Mouse (Mus musculus): ENCODE measurements around the gene Aifm1. TPM values are rescaled to one million over a fixed set of nuclear protein-coding genes. Genes with fewer than 3 reads are reported as not detected.
"Not testable (repeated sequence)": the region's sequence is repeated elsewhere in the genome, so short reads cannot be mapped to it uniquely, and the experiment has no call there.

The Aifm1 gene
- polyA plus RNA-seq, 1 experiment: 16.2 TPM

DNA sequence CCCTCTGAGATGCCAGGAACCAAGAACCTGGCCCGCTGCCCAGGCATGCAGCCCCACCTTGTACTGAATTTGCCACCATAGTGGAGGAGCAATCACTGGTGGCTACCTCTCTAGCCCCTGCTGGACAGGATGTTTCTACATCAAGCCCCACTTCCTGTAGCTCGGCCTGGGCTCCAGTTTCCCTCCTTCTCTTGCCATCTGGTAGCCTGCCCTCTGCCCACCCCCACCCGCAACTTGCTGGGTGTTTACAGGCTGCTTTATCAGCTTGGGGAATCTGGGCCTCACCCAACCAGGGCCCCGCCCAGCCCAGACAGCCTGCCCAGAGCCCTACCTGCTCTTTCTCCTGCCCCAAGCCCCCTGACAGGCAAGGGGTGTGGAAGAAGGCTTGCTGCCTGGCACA is 74.3 kb downstream of the Aifm1 start:
- no peak for TF ChIP-seq CTCF (IDR thresholded peaks at IDR 0.05; ENCODE audit: control insufficient read depth, insufficient read depth, low read length)
- TF ChIP-seq POLR2A (IDR thresholded peaks at IDR 0.05; ENCODE audit: borderline replicate concordance, control insufficient read depth, low read depth, low read length): no peak
- Histone ChIP-seq H3K4me1 (ENCODE audit: control insufficient read depth, insufficient read depth, low read length) (peaks cover 18% of the 10 kb centered on the region), H3K4me3 (replicated peaks; ENCODE audit: control insufficient read depth, low read depth, low read length) (no peak overlapping the region), H3K27ac (ENCODE audit: control insufficient read depth, insufficient read depth, low read depth, low read length, poor library complexity) (peak overlapping the region; percentile 76)
- WGBS: 27% methylated on average over 4 of the region's 4 CpGs

DNA sequence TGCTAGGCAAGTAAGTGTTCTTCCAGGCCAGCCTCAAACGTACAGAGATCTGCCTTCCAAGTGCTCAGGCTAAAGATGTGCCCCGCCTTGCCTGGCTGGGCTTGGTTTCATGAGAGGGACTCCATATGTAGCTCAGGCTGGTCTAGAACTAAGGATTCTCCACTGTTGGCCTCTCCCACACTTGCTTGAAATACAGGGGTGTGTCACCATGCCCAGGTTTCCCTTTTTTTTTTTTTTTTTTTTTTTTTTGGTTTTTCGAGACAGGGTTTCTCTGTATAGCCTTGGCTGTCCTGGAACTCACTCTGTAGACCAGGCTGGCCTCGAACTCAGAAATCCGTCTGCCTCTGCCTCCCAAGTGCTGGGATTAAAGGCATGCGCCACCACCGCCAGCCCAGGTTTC is 77.3 kb downstream of the Aifm1 start:
- H3K4me3 ChIP-seq (replicated peaks; ENCODE audit: control insufficient read depth, low read depth, low read length): not testable (repeated sequence)
- Histone ChIP-seq H3K27ac (ENCODE audit: control insufficient read depth, insufficient read depth, low read depth, low read length, poor library complexity) (peak overlapping the region; percentile 59), H3K4me1 (ENCODE audit: control insufficient read depth, insufficient read depth, low read length) (peaks cover 15% of the 10 kb centered on the region)
- WGBS: 54% methylated on average over 7 of the region's 7 CpGs

DNA sequence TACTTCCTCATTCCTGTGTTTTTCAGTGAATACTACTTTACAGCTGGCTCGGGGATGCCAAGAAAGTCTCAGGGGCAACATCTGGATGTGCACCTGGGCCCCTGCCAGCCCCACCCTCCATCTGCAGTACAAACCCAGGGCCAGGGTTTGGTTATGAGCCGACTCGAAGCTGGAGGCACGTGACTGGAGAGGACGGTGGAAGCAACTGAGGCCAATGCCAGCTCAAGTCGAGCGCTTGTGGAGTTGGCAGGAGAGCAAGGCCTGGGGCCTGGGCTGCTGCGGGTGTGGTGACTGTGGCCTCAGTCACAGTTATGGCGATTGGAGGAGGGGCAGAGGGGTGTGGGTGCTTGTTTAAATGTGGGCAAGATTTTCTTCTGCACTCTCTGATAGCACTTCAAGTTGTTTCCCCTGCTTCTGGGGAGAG is 77.9 kb downstream of the Aifm1 start:
- no peak for TF ChIP-seq CTCF (IDR thresholded peaks at IDR 0.05; ENCODE audit: control insufficient read depth, insufficient read depth, low read length)
- TF ChIP-seq POLR2A (IDR thresholded peaks at IDR 0.05; ENCODE audit: borderline replicate concordance, control insufficient read depth, low read depth, low read length): no peak
- H3K4me3 ChIP-seq (replicated peaks; ENCODE audit: control insufficient read depth, low read depth, low read length): no peak overlapping the region
- H3K4me1 ChIP-seq (ENCODE audit: control insufficient read depth, insufficient read depth, low read length): peaks cover 15% of the 10 kb centered on the region
- peak overlapping the region; percentile 59 for H3K27ac ChIP-seq (ENCODE audit: control insufficient read depth, insufficient read depth, low read depth, low read length, poor library complexity)
- WGBS: 27% methylated on average over 9 of the region's 9 CpGs

DNA sequence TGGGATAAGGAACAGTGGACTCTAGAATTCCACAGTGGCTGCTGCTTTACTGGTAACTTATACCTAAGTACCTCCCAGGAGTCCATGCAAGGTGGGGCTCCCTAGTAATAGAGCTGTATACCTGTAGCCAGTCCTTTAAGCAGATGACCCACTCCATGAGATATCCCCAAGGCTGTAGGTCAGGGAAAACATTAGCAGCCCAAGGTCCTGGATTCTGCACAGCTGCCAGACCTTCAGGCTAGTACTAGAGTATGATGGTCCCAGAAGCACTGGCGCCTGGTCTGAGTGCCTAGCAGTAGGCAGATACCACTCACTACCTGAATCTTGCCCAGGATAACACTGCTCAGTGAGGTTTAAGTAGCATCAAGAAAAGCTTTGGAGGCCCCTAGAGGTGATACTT is 79.1 kb downstream of the Aifm1 start:
- H3K27ac ChIP-seq (ENCODE audit: control insufficient read depth, insufficient read depth, low read depth, low read length, poor library complexity): no peak overlapping the region
- 88% methylated on average over 1 of the region's 1 CpGs for WGBS
- TF ChIP-seq POLR2A (IDR thresholded peaks at IDR 0.05; ENCODE audit: borderline replicate concordance, control insufficient read depth, low read depth, low read length): no peak
- no peak for TF ChIP-seq CTCF (IDR thresholded peaks at IDR 0.05; ENCODE audit: control insufficient read depth, insufficient read depth, low read length)
- peaks cover 13% of the 10 kb centered on the region for H3K4me1 ChIP-seq (ENCODE audit: control insufficient read depth, insufficient read depth, low read length)
- no peak overlapping the region for H3K4me3 ChIP-seq (replicated peaks; ENCODE audit: control insufficient read depth, low read depth, low read length)

DNA sequence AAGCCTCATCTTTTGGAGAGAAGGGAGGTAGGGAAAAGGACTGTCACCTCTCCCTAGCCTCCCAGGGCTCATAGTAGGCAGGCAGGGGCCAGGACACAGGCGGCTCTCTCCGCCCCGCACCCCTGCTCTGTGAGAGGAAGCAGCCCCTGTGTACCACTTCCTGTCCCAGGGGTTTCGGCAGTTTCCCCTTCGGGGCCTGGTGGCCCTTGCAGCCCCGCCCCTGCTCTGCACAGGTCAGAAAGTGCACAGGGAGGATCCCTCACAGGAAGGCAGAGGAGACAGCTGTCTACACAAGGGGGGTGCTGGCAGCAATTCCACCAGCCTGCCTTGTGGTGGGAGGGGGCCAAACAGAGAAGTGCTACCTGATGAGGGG is 79.8 kb downstream of the Aifm1 start:
- H3K27ac ChIP-seq (ENCODE audit: control insufficient read depth, insufficient read depth, low read depth, low read length, poor library complexity): peak overlapping the region; percentile 88
- WGBS: 8% methylated on average over 6 of the region's 6 CpGs
- H3K4me1 ChIP-seq (ENCODE audit: control insufficient read depth, insufficient read depth, low read length): peaks cover 10% of the 10 kb centered on the region
- peak overlapping the region; percentile 82 for H3K4me3 ChIP-seq (replicated peaks; ENCODE audit: control insufficient read depth, low read depth, low read length)
- TF ChIP-seq POLR2A (IDR thresholded peaks at IDR 0.05; ENCODE audit: borderline replicate concordance, control insufficient read depth, low read depth, low read length) (no peak), CTCF (IDR thresholded peaks at IDR 0.05; ENCODE audit: control insufficient read depth, insufficient read depth, low read length) (no peak)

DNA sequence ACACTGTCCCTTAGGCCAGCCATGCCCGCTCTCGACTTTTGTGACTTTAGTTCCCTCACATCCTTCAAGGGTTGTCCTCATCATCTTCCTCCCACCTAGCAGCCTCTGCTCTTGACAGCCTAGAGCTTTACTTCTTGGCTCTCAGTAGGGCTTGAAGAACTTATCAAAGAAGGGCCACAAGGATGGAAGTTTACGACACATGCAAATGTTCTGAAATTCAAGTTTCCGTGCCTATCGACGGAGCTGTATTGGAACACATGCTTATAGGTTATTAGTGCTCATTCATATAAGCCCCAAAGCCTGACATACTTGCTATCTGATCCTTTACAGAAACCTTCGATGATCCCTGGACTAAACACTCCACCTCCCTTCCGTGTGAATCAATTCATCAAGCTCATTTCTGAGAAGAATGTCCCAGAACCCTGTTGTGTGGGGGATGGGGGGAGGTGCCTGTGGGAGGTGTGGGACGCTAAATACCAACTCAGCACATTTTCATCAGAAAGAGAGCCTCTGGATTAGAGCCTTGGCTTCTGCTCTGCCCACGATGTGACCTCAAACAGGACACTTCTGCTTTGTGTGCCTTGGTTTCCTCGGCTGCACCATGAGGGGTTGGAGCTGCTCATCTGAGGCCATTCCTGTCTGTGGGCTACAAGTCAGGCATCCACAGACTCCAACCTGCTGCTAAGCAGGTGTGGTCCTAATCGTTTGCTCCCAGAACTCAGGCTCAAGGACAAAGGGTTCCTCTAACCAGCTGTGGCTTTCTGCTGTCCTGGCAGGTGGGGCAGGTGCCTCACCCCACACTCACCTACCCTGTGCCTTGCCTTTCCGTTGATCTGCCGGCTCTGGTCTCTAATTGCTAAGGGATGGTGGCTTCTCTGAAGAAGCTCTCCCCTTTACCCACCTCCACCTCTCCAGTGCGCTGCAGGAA is 80.5 kb downstream of the Aifm1 start:
- peak overlapping the region; percentile 88 for H3K27ac ChIP-seq (ENCODE audit: control insufficient read depth, insufficient read depth, low read depth, low read length, poor library complexity)
- H3K4me1 ChIP-seq (ENCODE audit: control insufficient read depth, insufficient read depth, low read length): peaks cover 11% of the 10 kb centered on the region
- peak overlapping the region; percentile 82 for H3K4me3 ChIP-seq (replicated peaks; ENCODE audit: control insufficient read depth, low read depth, low read length)
- WGBS: 21% methylated on average over 15 of the region's 15 CpGs
- TF ChIP-seq CTCF (IDR thresholded peaks at IDR 0.05; ENCODE audit: control insufficient read depth, insufficient read depth, low read length): no peak
- no peak for TF ChIP-seq POLR2A (IDR thresholded peaks at IDR 0.05; ENCODE audit: borderline replicate concordance, control insufficient read depth, low read depth, low read length)

DNA sequence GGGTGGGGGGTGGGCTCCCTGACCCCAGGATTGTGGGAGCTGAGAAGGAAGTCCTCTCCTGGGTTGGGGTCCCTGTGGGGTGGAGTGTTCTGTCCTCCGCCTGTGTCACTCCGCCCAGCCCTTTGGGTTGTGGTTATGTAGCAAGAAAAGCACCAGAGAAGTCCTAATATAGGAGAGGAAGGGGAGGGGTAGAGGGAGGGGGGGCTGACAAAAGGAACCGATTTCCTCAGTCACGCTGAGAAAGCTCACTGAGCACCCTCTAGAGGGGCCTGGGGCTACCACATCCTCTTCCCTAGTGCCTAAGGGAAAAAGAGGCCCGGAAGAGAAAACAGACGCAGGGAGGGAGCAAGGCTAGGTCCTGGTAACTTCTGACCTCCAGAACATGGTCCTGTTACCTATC is 83.8 kb downstream of the Aifm1 start:
- Histone ChIP-seq H3K27ac (ENCODE audit: control insufficient read depth, insufficient read depth, low read depth, low read length, poor library complexity) (peak overlapping the region; percentile 66), H3K4me1 (ENCODE audit: control insufficient read depth, insufficient read depth, low read length) (peaks cover 7% of the 10 kb centered on the region), H3K4me3 (replicated peaks; ENCODE audit: control insufficient read depth, low read depth, low read length) (peak overlapping the region; percentile 24)
- TF ChIP-seq CTCF (IDR thresholded peaks at IDR 0.05; ENCODE audit: control insufficient read depth, insufficient read depth, low read length) (no peak), POLR2A (IDR thresholded peaks at IDR 0.05; ENCODE audit: borderline replicate concordance, control insufficient read depth, low read depth, low read length) (no peak)
- 7% methylated on average over 6 of the region's 6 CpGs for WGBS

DNA sequence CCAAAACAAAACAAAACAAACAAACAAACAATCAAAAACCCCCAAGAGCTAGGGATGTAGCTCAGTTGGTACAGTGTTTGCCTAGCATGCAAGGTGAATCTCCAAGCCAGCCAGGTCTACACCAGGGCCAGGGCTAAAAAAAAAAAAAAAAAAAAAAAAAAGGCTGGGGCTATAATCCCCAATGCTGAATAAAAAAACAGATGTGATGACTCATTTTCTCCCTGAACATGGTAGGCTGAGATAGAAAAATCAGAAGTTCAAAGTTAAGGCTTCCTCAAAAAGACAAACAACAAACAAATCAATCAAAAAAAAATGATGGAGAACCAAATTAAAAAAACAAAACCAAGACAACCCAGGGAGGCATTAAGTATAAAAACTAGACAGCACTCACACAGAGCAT is 84.3 kb downstream of the Aifm1 start:
- TF ChIP-seq CTCF (IDR thresholded peaks at IDR 0.05; ENCODE audit: control insufficient read depth, insufficient read depth, low read length): no peak
- no peak for TF ChIP-seq POLR2A (IDR thresholded peaks at IDR 0.05; ENCODE audit: borderline replicate concordance, control insufficient read depth, low read depth, low read length)
- Histone ChIP-seq H3K4me1 (ENCODE audit: control insufficient read depth, insufficient read depth, low read length) (peaks cover 7% of the 10 kb centered on the region), H3K4me3 (replicated peaks; ENCODE audit: control insufficient read depth, low read depth, low read length) (no peak overlapping the region), H3K27ac (ENCODE audit: control insufficient read depth, insufficient read depth, low read depth, low read length, poor library complexity) (peak overlapping the region; percentile 67; the same call in 1 of the 2 replicates)
